Mouse (Mus musculus) testis, adult 2 months (tissue): ENCODE results near the gene Ngdn. TPM values are rescaled to one million over a fixed set of nuclear protein-coding genes. Genes with fewer than 3 reads are reported as not detected.
"Not testable (repeated sequence)": the region's sequence is repeated elsewhere in the genome, so short reads cannot be mapped to it uniquely, and the experiment has no call there.

Source experiments
- H3K27ac ChIP-seq: fragments of 200-500 bp; 2 replicates; pipeline ENCODE4 v1.5.1; 2012; ENCODE audit warnings: low read depth, low read length; ENCODE audit not compliant: control insufficient read depth, insufficient read depth
- H3K27me3 ChIP-seq: fragments of 200-500 bp; 2 replicates; pipeline ENCODE4 v1.6.1; 2012; ENCODE audit warnings: mild to moderate bottlenecking, low read length, moderate library complexity; ENCODE audit not compliant: control insufficient read depth, insufficient read depth
- H3K36me3 ChIP-seq: fragments of 200-500 bp; 2 replicates; pipeline ENCODE4 v1.6.1; 2012; ENCODE audit warnings: mild to moderate bottlenecking, low read length; ENCODE audit not compliant: control insufficient read depth, insufficient read depth
- H3K4me1 ChIP-seq: fragments of 200-500 bp; 2 replicates; pipeline ENCODE4 v1.6.1; 2012; ENCODE audit warnings: low read length; ENCODE audit not compliant: control insufficient read depth, insufficient read depth
- H3K4me3 ChIP-seq: fragments of 200-500 bp; 2 replicates; pipeline ENCODE4 v1.5.1; 2012; ENCODE audit warnings: low read depth, mild to moderate bottlenecking, low read length, moderate library complexity, mixed read lengths; ENCODE audit not compliant: control insufficient read depth
- CTCF ChIP-seq: fragments of 200-500 bp; IDR thresholded peaks from 2 replicates; pipeline ENCODE4 v1.5.1; 2012; ENCODE audit warnings: low read depth, mild to moderate bottlenecking, inconsistent platforms, low read length, moderate library complexity; ENCODE audit not compliant: control insufficient read depth, insufficient read depth, insufficient replicate concordance
- POLR2A ChIP-seq: fragments of 200-500 bp; IDR thresholded peaks from 2 replicates; pipeline ENCODE4 v1.6.1; 2012; ENCODE audit warnings: low read depth, mild to moderate bottlenecking, inconsistent platforms, low read length, moderate library complexity; ENCODE audit not compliant: control insufficient read depth
- polyA plus RNA-seq: library from polyadenylated mRNA; depleted of rRNA; stranded (reverse); fragments of >200 nt; gene quantifications from 2 replicates; pipeline ENCODE4 v1.2.3, GENCODE M21; 2012; rRNA removed

The Ngdn gene
- polyA plus RNA-seq, result 10.6 and 13.1 TPM in 2 replicates

DNA sequence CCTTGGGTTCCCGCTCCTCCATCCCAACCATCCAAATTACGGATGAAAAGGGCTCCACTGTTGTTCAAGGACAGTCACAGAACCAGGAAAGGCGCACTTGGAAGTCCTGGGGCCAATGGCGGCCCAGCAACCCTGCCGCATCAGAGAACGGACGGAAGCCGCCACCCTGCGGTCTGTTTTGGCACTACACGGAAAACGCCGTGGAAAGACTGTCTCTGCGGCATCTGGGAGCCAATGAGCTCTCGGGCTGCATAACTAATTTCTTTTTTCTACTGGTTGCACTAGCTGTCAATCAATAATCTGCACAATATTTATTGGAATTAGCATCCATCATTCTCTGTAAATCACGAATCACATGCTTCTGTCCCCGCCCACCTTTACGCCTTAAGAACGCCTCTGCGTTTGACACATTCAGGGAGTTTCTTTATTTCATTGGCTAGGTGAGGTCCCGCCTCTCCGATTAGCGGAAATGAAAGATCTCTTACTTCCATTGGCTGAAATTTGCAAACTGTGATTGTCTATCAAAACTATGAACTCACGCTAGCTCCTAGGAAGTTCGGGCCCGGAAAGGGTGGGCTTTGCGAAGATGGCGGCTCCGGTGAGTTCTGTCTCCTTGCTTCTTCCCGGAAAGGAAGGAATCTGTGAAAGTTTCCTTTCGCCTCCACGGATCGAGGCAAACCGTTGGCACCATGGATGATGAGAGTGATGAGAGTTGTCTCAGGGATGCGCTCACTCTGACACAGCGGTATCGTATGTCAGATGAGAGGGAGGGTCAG is at the start of gene Ngdn:
Gene Ngdn, plus strand, starts transcription at position 464 of the 776 bp plus-strand sequence.
- Histone ChIP-seq H3K36me3 (no peaks in the 10 kb centered on the region), H3K4me3 (peak within 1 kb of the TSS; percentile 89), H3K4me1 (peaks cover 4% of the 10 kb centered on the region), H3K27ac (peak within 1 kb of the TSS; percentile 94), H3K27me3 (no peaks in the 10 kb centered on the region)
- TF ChIP-seq POLR2A (peak; percentile 62), CTCF (peak; percentile 82; the same call in 1 of the 2 replicates)

DNA sequence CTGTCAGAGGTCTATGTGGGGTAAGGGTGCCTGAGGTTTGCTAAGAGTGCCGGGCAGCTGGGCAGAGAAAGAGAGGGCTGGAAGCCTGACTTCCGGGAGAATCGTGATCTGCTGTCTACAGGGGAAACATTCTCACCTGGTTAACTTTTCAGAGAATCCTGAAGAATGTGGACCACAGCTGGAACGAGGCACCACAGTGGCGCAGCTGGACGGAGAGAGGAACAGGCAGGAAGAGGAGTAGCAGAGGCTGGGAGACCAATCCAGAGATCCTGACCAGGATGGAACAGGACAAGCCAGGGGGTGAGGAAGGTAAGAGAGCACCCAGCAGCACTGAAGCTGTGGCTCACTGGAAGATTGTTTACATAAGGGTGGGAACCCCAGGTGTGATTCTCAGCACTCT is 49.6 kb upstream of the Ngdn start:
- Histone ChIP-seq H3K4me1 (no peaks in the 10 kb centered on the region), H3K4me3 (no peak overlapping the region), H3K27ac (no peak overlapping the region), H3K27me3 (no peaks in the 10 kb centered on the region), H3K36me3 (no peaks in the 10 kb centered on the region)
- TF ChIP-seq CTCF (no peak), POLR2A (no peak)

DNA sequence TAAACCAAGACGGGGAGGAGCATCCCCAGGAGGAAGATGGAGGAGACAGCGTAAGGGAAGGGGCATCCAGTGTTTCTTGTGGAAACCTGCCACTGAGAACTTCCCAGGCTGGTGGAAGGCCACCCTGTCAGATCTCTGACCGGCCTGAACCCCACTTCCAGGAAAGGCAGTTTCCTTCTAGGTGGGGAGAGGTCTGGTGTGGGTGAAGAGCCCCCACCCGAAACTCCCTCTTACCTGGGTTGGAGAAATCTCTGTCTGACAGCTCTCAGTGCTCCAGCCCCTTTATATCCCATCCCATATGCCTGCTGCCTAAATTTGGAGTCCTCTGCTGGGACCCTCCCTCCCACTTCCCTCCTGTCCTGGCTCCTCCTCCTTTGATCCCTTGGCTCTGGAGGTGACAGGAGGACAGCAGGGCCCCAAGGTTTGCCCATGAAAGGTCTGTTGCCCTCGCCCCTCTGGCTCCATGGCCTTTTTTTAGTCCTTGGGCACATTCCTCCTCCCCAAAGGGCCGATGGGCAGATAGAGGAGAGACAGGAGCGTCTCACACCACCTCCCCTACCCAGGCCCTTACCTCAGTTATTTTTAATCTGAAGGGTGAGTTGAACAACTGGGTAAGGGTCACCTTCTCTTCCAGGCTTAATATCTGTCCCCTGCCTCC is 48.8 kb upstream of the Ngdn start, which contains the start of gene Myh6:
Gene Myh6, minus strand, starts transcription at position 608 of the 658 bp plus-strand sequence.
- TF ChIP-seq CTCF (no peak), POLR2A (no peak)
- no peak within 1 kb of the TSS for H3K27ac ChIP-seq
- no peaks in the 10 kb centered on the region for H3K27me3 ChIP-seq
- no peaks in the 10 kb centered on the region for H3K36me3 ChIP-seq
- no peaks in the 10 kb centered on the region for H3K4me1 ChIP-seq
- H3K4me3 ChIP-seq, result no peak within 1 kb of the TSS

DNA sequence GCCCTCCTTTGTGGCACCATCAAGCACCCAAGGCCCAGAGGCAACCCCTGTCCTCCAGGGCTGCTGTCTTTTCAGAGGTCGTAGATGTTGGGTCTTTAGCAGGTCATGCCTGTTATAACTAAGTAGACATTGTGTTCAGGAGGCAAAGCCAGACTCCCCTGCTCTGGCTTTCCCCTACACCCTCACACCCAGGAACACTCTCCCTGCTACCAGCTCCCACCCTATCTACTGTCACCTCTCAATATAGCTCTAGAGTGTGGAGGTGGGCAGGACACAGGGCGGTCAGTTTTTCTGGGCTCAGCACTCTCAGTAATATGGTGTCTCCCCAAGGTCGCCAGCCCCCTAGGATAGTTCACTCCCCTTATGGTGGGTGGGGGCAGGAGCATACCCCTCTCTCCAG is 47.4 kb upstream of the Ngdn start:
- Histone ChIP-seq H3K4me3 (no peak overlapping the region), H3K27me3 (no peaks in the 10 kb centered on the region), H3K36me3 (no peaks in the 10 kb centered on the region), H3K27ac (no peak overlapping the region), H3K4me1 (no peaks in the 10 kb centered on the region)
- TF ChIP-seq POLR2A (no peak), CTCF (no peak)

DNA sequence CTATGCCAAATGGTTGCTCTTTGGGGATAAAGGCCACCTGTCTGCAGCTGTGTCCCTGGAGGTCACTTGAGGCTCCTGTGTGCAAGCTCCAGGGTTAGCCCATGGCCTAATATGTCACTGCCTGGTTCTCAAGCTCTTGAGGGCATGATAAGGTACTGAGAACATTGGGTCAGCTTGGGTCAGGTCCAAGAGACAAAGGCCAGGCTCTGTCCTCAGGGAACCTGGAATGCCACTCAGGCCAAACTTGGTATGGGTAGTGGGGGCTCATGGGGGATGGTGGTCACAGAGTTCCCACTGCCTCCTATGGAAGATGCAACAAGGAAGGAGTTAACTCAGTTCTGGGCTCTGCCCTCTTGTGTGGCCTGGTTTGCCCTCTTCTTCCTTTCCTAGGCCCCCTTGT is 46.9 kb upstream of the Ngdn start:
- no peaks in the 10 kb centered on the region for H3K27me3 ChIP-seq
- H3K4me1 ChIP-seq, result no peaks in the 10 kb centered on the region
- no peak overlapping the region for H3K4me3 ChIP-seq
- H3K36me3 ChIP-seq, result no peaks in the 10 kb centered on the region
- TF ChIP-seq POLR2A, result no peak
- TF ChIP-seq CTCF, result no peak
- no peak overlapping the region for H3K27ac ChIP-seq

DNA sequence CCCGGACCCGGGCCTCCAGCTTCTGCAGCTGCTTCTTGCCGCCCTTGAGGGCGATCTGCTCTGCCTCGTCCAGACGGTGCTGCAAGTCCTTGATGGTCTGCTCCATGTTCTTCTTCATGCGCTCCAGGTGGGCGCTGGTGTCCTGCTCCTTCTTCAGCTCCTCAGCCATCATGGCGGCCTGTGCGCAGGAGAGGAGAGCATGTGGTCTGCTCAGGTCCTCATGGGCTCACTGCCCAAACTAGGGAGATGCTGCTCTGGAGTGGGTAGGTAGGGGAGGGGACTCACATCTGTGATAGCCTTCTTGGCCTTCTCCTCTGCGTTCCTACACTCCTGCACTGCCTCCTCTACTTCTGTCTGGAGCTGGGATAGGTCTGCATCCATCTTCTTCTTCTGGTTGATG is 42.5 kb upstream of the Ngdn start:
- not testable (repeated sequence) for H3K27ac ChIP-seq, H3K4me1 ChIP-seq, H3K27me3 ChIP-seq, H3K4me3 ChIP-seq, H3K36me3 ChIP-seq

DNA sequence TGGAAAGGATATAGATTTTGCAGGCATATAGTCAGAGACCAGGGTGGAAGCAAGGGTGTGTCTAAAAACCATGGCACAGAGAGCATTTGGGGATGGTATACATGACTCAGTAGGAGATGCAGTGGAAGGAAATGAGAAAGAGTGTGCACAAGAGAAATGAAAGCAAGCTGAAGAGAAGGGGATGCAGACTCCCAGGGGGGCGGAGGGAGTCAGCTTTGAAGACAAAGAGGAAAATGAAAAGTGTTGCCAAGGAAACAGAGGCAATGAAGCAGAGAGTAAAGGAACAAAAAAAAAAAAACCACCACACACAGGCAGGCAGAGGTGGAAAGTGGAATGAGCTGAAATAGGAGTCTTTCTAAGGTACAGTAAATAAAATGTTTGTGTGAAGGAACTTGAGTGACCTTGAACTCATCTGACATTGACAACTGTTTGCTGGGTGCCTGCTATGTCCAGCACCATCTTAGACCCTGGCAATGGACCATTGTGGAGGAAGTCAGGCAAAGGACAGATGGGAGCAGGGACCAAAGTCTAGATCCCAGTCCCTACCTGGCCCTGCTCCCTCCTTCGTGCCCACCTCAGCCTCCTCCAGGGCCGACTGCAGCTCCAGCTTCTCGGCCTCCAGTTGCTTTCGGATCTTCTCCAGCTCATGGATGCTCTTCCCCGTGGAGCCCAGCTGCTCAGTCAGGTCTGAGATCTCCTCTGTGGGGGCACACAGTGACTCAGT is 41.0 kb upstream of the Ngdn start:
- no peak overlapping the region for H3K27ac ChIP-seq
- no peak for TF ChIP-seq CTCF
- no peak for TF ChIP-seq POLR2A
- H3K27me3 ChIP-seq, result no peaks in the 10 kb centered on the region

More for the DNA sequence above, 41.0 kb upstream of the Ngdn start:
- H3K4me1 ChIP-seq, result no peaks in the 10 kb centered on the region; the same call in 1 of the 2 replicates
- H3K36me3 ChIP-seq, result no peaks in the 10 kb centered on the region
- H3K4me3 ChIP-seq, result no peak overlapping the region
